Mouse (Mus musculus): ENCODE measurements around the gene Syn3. TPM values are rescaled to one million over a fixed set of nuclear protein-coding genes. Genes with fewer than 3 reads are reported as not detected.

Syn3 gene
- polyA plus RNA-seq, 1 experiment from 2014 or later, result 17.1 TPM

DNA sequence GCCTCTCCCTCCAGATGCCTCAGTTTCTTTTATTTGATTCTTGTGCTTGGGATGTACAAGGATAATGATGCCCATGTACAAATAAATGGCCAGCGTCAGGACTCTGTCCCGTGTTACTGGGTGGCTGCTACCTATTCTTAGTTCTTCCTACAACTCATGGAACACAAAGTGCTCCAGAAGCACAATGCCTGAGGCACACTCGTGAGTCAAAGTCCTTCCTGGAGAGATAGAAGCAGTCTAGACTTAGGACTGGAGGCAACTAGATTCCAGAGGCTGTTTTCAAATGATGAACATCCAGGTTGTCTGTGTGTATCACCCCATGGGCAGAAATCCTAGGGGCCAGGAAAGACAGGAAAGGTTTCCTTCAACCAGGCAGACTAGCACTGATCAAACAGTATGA lies 427.9 kb downstream of the Syn3 start:
- Histone ChIP-seq H3K27ac (replicated peaks) (no peak overlapping the region), H3K4me3 (no peak overlapping the region), H3K36me3 (no peaks in the 10 kb centered on the region), H3K4me1 (no peaks in the 10 kb centered on the region), H3K9me3 (no peaks in the 10 kb centered on the region), H3K9ac (replicated peaks) (no peak overlapping the region), H3K27me3 (no peaks in the 10 kb centered on the region), H3K4me2 (replicated peaks) (no peak overlapping the region)
- WGBS, result 87% methylated on average over 3 of the region's 3 CpGs
- no peak for ATAC-seq (replicated peaks)

DNA sequence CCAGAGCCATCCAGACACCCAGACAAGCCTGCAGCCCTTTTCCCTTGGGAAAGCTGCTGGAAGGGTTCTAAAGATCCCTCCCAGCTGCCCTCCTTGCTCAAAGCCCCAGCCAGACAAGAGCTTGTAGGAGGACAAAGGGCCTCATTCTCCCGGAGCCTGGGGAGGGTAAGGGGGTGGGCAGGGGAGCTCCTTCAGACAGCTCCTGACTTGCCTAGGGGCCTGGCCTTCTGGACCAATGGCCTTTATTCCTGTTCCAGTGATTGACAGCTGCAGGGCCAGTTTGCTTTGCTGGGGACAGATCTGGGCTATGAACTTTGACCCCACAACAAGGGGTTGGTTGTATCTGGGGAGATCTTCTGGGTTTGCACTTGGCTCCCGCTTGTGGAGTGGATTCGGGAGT lies 429.4 kb downstream of the Syn3 start:
- 13% methylated on average over 3 of the region's 3 CpGs for WGBS
- 0 out of 2 replicates have a peak, but pooled peaks have one; percentile 23 for ATAC-seq (replicated peaks)
- Histone ChIP-seq H3K9me3 (no peaks in the 10 kb centered on the region), H3K4me3 (no peak overlapping the region), H3K27ac (replicated peaks) (no peak overlapping the region), H3K36me3 (no peaks in the 10 kb centered on the region), H3K4me2 (replicated peaks) (no peak overlapping the region), H3K27me3 (no peaks in the 10 kb centered on the region), H3K4me1 (peaks cover 3% of the 10 kb centered on the region; the same call in 1 of the 2 replicates), H3K9ac (replicated peaks) (no peak overlapping the region)

DNA sequence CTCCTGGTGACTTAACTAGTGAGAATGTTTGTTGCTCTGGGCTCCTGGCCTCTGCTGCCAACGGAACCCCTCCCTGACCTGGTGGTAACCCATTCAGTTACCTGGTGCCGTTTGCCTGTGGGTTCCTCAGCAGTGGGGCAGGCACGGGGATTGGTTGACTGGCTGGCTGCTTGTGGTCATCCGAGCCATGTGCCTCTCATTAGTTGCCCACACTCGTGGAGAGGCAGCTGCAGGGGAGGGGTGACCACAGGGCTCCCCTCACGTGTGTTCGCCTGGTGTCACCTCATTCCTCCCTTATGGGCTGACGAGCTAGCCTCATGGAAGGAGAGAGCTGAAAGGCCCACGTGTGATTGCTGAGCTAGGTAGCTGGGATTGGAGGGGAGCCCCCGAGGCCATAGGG lies 430.8 kb downstream of the Syn3 start:
- no peaks in the 10 kb centered on the region for H3K36me3 ChIP-seq
- H3K27ac ChIP-seq (replicated peaks), result no peak overlapping the region

DNA sequence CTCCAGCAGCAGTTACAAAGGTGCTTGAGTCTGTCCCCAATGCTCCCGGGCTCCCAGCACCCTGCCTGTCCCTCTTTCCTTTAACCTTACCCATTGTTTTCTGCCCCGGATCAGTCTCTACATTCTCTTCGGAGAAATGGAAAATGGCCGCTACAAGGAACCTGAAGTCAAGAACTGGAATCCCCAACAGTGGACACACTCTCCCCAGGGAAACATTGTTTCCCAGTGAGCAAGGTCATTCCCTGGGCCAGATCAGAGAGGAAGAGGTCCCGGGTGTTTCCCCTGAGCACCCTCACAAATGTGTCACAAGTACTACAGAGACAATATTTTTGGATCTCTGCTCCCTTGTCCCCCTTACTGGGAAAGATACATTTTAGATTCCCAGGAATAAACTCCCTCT lies 432.0 kb downstream of the Syn3 start:
- no peak overlapping the region for H3K4me2 ChIP-seq (replicated peaks)
- H3K27ac ChIP-seq (replicated peaks), result no peak overlapping the region
- H3K9ac ChIP-seq (replicated peaks), result no peak overlapping the region
- no peak for ATAC-seq (replicated peaks)
- H3K4me3 ChIP-seq, result no peak overlapping the region
- H3K4me1 ChIP-seq, result peaks cover 3% of the 10 kb centered on the region; the same call in 1 of the 2 replicates
- H3K9me3 ChIP-seq, result no peaks in the 10 kb centered on the region
- H3K27me3 ChIP-seq, result no peaks in the 10 kb centered on the region
- WGBS, result 81% methylated on average over 5 of the region's 5 CpGs
- no peaks in the 10 kb centered on the region for H3K36me3 ChIP-seq

More for the DNA sequence above, 430.8 kb downstream of the Syn3 start:
- Histone ChIP-seq H3K9me3 (no peaks in the 10 kb centered on the region), H3K4me1 (peaks cover 3% of the 10 kb centered on the region; the same call in 1 of the 2 replicates), H3K4me3 (no peak overlapping the region), H3K27me3 (no peaks in the 10 kb centered on the region), H3K4me2 (replicated peaks) (no peak overlapping the region), H3K9ac (replicated peaks) (no peak overlapping the region)
- ATAC-seq (replicated peaks), result no peak
- WGBS, result 78% methylated on average over 10 of the region's 10 CpGs

DNA sequence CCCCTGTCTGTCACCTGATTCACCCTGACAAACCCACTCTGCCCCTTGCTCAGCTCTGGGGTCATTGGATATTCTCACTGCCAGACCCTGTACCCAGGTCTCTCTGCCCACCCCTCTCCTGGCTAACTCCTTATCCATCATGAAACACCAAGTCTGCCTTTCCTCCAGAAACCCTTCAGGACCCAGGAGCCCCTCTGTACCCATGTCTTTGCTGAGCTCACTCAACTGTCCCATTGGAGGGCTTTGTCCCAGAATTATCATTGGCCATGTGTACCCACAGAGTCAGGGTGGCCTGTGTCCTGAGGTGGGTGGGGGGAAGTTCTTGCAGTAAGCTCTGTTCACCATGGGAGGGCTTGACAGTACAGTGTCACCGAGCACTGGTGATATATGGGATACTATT lies 433.0 kb downstream of the Syn3 start:
- Histone ChIP-seq H3K36me3 (no peaks in the 10 kb centered on the region), H3K4me3 (no peak overlapping the region), H3K4me2 (replicated peaks) (no peak overlapping the region), H3K9ac (replicated peaks) (no peak overlapping the region), H3K9me3 (no peaks in the 10 kb centered on the region), H3K27ac (replicated peaks) (no peak overlapping the region), H3K27me3 (no peaks in the 10 kb centered on the region), H3K4me1 (peaks cover 3% of the 10 kb centered on the region; the same call in 1 of the 2 replicates)
- 88% methylated on average over 1 of the region's 1 CpGs for WGBS
- no peak for ATAC-seq (replicated peaks)

DNA sequence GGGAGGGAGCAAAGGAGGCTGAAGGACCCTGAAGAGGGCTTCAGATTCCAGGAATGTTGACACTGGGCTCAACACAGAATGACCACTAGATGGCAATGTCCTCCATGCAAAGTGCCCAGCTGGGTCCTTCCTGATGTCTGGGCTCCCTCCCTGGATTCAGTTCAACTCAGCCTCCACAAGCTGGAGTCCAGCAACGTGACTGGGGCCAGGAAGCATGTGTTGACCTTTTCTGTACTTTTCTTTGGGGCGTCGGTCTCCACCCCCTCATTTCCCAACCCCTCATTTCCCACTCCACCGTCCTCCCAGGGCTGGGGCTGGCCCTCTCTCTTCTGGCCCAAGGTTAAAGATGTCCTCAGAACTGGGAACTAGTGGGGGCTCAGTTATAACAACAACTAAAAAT lies 433.8 kb downstream of the Syn3 start:
- ATAC-seq (replicated peaks), result peak; percentile 86
- no peaks in the 10 kb centered on the region for H3K27me3 ChIP-seq
- no peaks in the 10 kb centered on the region for H3K36me3 ChIP-seq
- H3K9ac ChIP-seq (replicated peaks), result no peak overlapping the region
- WGBS, result 3% methylated on average over 4 of the region's 4 CpGs
- H3K4me1 ChIP-seq, result peaks cover 3% of the 10 kb centered on the region; the same call in 1 of the 2 replicates
- H3K27ac ChIP-seq (replicated peaks), result no peak overlapping the region
- H3K4me2 ChIP-seq (replicated peaks), result no peak overlapping the region
- no peaks in the 10 kb centered on the region for H3K9me3 ChIP-seq
- no peak overlapping the region for H3K4me3 ChIP-seq

DNA sequence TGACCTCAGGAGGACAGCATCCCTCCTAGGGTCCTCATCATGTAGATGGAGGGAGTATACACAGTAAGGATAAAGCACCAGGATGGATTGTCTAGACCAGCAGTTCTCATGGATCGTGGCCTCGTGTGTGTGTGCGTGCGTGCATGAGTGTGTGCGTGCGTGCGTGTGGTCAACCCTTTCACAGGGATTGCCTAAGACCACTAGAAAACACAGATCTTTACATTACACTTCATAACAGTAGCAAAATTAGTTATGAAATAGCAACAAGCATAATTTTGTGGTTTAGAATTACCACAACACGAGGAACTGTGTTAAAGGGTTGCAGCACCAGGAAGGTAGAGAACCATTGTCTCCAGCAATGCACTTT lies 435.7 kb downstream of the Syn3 start:
- no peak for ATAC-seq (replicated peaks)
- H3K36me3 ChIP-seq, result no peaks in the 10 kb centered on the region
- H3K4me2 ChIP-seq (replicated peaks), result no peak overlapping the region
- no peaks in the 10 kb centered on the region for H3K27me3 ChIP-seq
- 96% methylated on average over 8 of the region's 8 CpGs for WGBS
- H3K27ac ChIP-seq (replicated peaks), result no peak overlapping the region
- no peak overlapping the region for H3K9ac ChIP-seq (replicated peaks)
- no peak overlapping the region for H3K4me3 ChIP-seq
- peaks cover 3% of the 10 kb centered on the region; the same call in 1 of the 2 replicates for H3K4me1 ChIP-seq
- no peaks in the 10 kb centered on the region for H3K9me3 ChIP-seq

DNA sequence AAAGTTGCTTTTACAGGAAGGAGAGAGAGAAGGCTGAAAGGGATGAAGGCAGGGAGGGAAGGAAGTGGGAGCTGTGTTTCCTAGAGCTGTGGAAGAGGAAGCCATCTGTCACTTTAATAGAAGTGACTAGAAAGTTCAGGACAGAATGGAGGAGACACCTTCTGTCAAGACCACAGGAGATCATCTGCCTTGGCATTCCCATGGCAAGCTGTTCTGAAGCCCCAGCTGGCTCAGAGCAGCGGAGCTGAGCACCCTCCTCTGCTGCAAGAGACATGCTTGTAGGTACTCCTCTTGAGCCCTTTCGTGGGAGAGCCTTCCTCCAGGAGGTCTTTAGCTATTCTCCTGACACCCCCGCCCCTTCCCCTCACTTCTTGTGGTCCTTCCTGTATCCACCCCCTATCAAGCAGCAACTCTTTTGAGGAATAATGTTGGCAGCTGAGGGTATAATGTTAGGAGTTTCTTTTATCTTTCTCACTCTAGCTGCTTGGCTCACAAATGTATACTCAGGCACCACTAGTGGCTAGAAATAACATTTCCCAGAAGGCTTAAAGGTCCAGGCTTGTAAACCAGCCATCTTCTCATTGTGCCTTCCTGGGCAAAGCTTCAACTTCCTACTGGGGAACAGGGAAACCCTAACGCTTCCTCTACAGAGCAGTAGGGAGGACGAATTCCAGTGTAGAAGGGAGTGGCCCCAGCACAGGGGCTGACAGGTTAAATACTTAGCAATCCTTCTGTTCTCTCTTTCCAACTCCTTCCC lies 436.3 kb downstream of the Syn3 start:
- H3K36me3 ChIP-seq, result no peaks in the 10 kb centered on the region
- peaks cover 3% of the 10 kb centered on the region; the same call in 1 of the 2 replicates for H3K4me1 ChIP-seq
- no peaks in the 10 kb centered on the region for H3K9me3 ChIP-seq
- no peaks in the 10 kb centered on the region for H3K27me3 ChIP-seq
- no peak for ATAC-seq (replicated peaks)
- no peak overlapping the region for H3K4me2 ChIP-seq (replicated peaks)
- H3K4me3 ChIP-seq, result no peak overlapping the region
- H3K9ac ChIP-seq (replicated peaks), result no peak overlapping the region
- no peak overlapping the region for H3K27ac ChIP-seq (replicated peaks)
- WGBS, result 74% methylated on average over 5 of the region's 5 CpGs

DNA sequence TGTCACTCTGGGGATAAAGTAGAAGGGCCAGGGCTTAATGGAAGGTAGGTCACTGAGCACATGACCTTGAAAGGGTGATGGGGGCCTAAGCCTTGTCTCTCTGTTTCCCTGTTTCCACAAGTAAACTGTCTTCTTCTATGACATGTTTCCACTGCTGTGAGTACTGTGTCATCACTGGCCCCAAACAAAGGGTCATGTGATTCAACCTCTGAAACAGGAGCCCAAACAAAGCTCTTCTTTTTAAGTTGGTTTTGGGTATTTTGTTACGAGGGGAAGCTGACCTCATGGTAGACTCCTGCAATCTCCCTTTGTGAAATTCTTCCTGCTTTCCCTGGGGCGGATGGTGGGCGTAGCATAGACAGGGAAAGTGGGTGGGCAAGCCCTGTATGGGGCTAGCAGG lies 438.4 kb downstream of the Syn3 start:
- H3K9me3 ChIP-seq, result no peaks in the 10 kb centered on the region
- peaks cover 3% of the 10 kb centered on the region; the same call in 1 of the 2 replicates for H3K4me1 ChIP-seq
- H3K36me3 ChIP-seq, result peaks cover 12% of the 10 kb centered on the region; the same call in 1 of the 2 replicates
- no peak overlapping the region for H3K9ac ChIP-seq (replicated peaks)
- no peaks in the 10 kb centered on the region for H3K27me3 ChIP-seq
- H3K4me3 ChIP-seq, result no peak overlapping the region
- 45% methylated on average over 3 of the region's 3 CpGs for WGBS
- no peak overlapping the region for H3K27ac ChIP-seq (replicated peaks)
- H3K4me2 ChIP-seq (replicated peaks), result no peak overlapping the region
- ATAC-seq (replicated peaks), result no peak

DNA sequence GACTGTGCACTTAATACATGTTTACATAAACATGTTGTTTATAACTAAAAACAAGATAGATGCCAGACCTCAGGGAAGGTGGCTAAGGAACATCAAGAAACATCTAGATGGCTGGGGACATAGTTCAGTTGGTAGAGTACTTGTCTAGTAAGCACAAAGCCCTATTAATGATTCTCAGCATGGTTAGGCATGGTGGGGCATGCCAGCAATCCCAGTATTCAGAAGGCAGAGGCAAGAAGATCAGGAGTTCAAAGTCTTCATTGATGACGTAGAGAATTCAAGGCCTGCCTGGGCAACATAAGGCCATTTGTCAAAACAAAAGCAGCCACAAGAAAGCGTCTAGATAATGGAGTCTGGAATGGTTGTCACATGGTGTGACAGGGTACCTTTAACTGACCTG lies 441.0 kb downstream of the Syn3 start:
- no peak overlapping the region for H3K4me3 ChIP-seq
- H3K36me3 ChIP-seq, result peaks cover 18% of the 10 kb centered on the region; the same call in 1 of the 2 replicates
- WGBS, result 43% methylated on average over 2 of the region's 2 CpGs
- no peaks in the 10 kb centered on the region for H3K27me3 ChIP-seq
- no peak overlapping the region for H3K9ac ChIP-seq (replicated peaks)
- no peak for ATAC-seq (replicated peaks)
- H3K9me3 ChIP-seq, result no peaks in the 10 kb centered on the region
- no peak overlapping the region for H3K4me2 ChIP-seq (replicated peaks)
- H3K4me1 ChIP-seq, result no peaks in the 10 kb centered on the region
- no peak overlapping the region for H3K27ac ChIP-seq (replicated peaks)

DNA sequence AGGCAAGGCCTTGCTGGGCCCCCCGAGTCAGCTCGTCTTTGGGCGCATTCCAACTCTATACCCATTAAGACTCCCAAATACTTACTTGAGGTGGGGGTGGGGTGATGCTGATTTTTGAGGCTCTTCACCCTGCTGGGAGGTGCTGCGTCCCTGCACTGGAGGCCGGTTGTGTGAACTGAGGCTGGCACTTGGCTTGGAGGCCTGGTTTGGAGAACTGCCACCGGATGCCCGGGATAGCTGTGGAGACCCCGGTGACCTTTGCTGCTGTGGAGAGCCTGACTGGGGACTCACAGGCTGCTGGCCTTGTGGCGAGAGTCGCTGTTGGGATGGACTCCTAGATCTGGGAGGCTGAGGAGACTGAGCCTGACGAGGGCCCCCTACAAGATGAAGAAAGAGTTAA lies 441.4 kb downstream of the Syn3 start:
- Histone ChIP-seq H3K9ac (replicated peaks) (no peak overlapping the region), H3K36me3 (peaks cover 18% of the 10 kb centered on the region; the same call in 1 of the 2 replicates), H3K27me3 (no peaks in the 10 kb centered on the region), H3K27ac (replicated peaks) (no peak overlapping the region), H3K9me3 (no peaks in the 10 kb centered on the region), H3K4me3 (no peak overlapping the region), H3K4me1 (no peaks in the 10 kb centered on the region), H3K4me2 (replicated peaks) (no peak overlapping the region)
- WGBS, result 90% methylated on average over 11 of the region's 11 CpGs
- no peak for ATAC-seq (replicated peaks)

DNA sequence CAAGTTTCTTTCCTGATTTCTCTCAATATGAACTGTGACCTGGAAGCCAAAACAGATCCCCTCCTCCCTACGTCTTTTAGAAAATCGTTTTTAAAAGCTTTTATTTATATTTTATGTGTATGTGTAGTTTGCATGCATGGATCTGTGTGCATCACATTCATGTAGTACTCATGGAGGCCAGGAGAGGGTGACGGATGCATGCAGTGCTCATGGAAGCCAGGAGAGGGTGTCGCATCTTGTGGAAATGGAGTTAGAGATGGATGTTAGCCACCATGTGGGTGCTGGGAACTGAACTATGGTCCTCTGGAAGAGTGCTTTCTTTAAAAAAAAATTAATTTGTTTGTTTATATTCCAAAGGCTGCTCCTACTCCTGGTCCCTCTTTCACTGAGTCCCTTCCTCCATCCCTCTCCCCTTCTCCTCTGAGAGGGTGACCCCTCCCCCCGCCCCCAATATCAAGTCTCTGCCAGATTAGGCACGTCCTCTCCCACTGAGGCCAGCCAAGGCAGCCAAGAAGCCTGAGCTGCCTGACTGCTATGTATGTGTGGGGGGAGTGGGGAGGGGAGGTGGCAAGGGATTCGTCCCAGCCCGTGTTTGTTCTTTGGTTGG lies 442.3 kb downstream of the Syn3 start:
- no peaks in the 10 kb centered on the region for H3K27me3 ChIP-seq
- no peak overlapping the region for H3K27ac ChIP-seq (replicated peaks)
- H3K36me3 ChIP-seq, result peaks cover 18% of the 10 kb centered on the region; the same call in 1 of the 2 replicates
- WGBS, result 86% methylated on average over 8 of the region's 8 CpGs
- ATAC-seq (replicated peaks), result no peak
- no peak overlapping the region for H3K4me2 ChIP-seq (replicated peaks)
- H3K4me3 ChIP-seq, result no peak overlapping the region
- no peaks in the 10 kb centered on the region for H3K4me1 ChIP-seq
- no peaks in the 10 kb centered on the region for H3K9me3 ChIP-seq
- no peak overlapping the region for H3K9ac ChIP-seq (replicated peaks)

Measured in forebrain, embryonic 15.5 days (tissue).